Mouse (Mus musculus): ENCODE measurements around the gene Tmprss7. TPM values are rescaled to one million over a fixed set of nuclear protein-coding genes. Genes with fewer than 3 reads are reported as not detected.

Gene Tmprss7
- 0.10 and 0.17 TPM in 2 replicates for polyA plus RNA-seq (2015; fragmentation: Nextera tagmentation; extraction: Ambion mirVana)

- no peak for DNase-seq (ENCODE audit: low spot score)
Measured at GRCm38 (mm10) chr16:45693558-45693957, at the start of gene Tmprss7. Gene Tmprss7, minus strand, starts transcription at chr16:45693658.

- peak; percentile 97 for DNase-seq (ENCODE audit: low spot score)
Measured at GRCm38 (mm10) chr16:45742615-45743476, 49.4 kb upstream of the Tmprss7 start, which contains the start of gene Abhd10. Gene Abhd10, minus strand, starts transcription at chr16:45742955.

GRCm38 (mm10) chr16:45737880-45738279 lies 44.4 kb upstream of the Tmprss7 start:
- no peak for DNase-seq (ENCODE audit: low spot score)

GRCm38 (mm10) chr16:45736724-45737123 lies 43.3 kb upstream of the Tmprss7 start:
- no peak for DNase-seq (ENCODE audit: low spot score)

GRCm38 (mm10) chr16:45729163-45729562 lies 35.7 kb upstream of the Tmprss7 start:
- DNase-seq (ENCODE audit: low spot score), result no peak

GRCm38 (mm10) chr16:45724742-45725102 lies 31.3 kb upstream of the Tmprss7 start:
- no peak for DNase-seq (ENCODE audit: low spot score)

- DNase-seq (ENCODE audit: low spot score), result peak; percentile 18
Measured at GRCm38 (mm10) chr16:45724061-45724741, 30.7 kb upstream of the Tmprss7 start, which contains the start of gene Tagln3. Gene Tagln3, minus strand, starts transcription at chr16:45724608.

GRCm38 (mm10) chr16:45723172-45723901 lies 29.9 kb upstream of the Tmprss7 start:
- no peak for DNase-seq (ENCODE audit: low spot score)

- no peak for DNase-seq (ENCODE audit: low spot score)
Measured at GRCm38 (mm10) chr16:45722460-45722951, 29.0 kb upstream of the Tmprss7 start.

- no peak for DNase-seq (ENCODE audit: low spot score)
Measured at GRCm38 (mm10) chr16:45720022-45720630, 26.7 kb upstream of the Tmprss7 start.

- DNase-seq (ENCODE audit: low spot score), result no peak
Measured at GRCm38 (mm10) chr16:45718296-45718695, 24.8 kb upstream of the Tmprss7 start.

- DNase-seq (ENCODE audit: low spot score), result no peak
Measured at GRCm38 (mm10) chr16:45714489-45715150, 21.2 kb upstream of the Tmprss7 start.

GRCm38 (mm10) chr16:45713878-45714277 lies 20.4 kb upstream of the Tmprss7 start:
- no peak for DNase-seq (ENCODE audit: low spot score)

- no peak for DNase-seq (ENCODE audit: low spot score)
Measured at GRCm38 (mm10) chr16:45713261-45713660, 19.8 kb upstream of the Tmprss7 start.

- DNase-seq (ENCODE audit: low spot score), result no peak
Measured at GRCm38 (mm10) chr16:45711263-45711662, 17.8 kb upstream of the Tmprss7 start.

GRCm38 (mm10) chr16:45699301-45699700 lies 5.8 kb upstream of the Tmprss7 start:
- DNase-seq (ENCODE audit: low spot score), result no peak

- no peak for DNase-seq (ENCODE audit: low spot score)
Measured at GRCm38 (mm10) chr16:45697996-45698395, 4.5 kb upstream of the Tmprss7 start.

GRCm38 (mm10) chr16:45695445-45696160 lies 2.1 kb upstream of the Tmprss7 start:
- DNase-seq (ENCODE audit: low spot score), result no peak

- no peak for DNase-seq (ENCODE audit: low spot score)
Measured at GRCm38 (mm10) chr16:45692851-45693250, 607 bp downstream of the Tmprss7 start.

GRCm38 (mm10) chr16:45690178-45690577 lies 3.3 kb downstream of the Tmprss7 start:
- no peak for DNase-seq (ENCODE audit: low spot score)
